Mouse (Mus musculus): ENCODE measurements around the gene Cant1. TPM values are rescaled to one million over a fixed set of nuclear protein-coding genes. Genes with fewer than 3 reads are reported as not detected.
A peak's percentile ranks its signal among the peaks of the same experiment; 100 is the strongest.

The Cant1 gene
- polyA plus RNA-seq, 1 experiment from 2014 or later, result 21.8 TPM

DNA sequence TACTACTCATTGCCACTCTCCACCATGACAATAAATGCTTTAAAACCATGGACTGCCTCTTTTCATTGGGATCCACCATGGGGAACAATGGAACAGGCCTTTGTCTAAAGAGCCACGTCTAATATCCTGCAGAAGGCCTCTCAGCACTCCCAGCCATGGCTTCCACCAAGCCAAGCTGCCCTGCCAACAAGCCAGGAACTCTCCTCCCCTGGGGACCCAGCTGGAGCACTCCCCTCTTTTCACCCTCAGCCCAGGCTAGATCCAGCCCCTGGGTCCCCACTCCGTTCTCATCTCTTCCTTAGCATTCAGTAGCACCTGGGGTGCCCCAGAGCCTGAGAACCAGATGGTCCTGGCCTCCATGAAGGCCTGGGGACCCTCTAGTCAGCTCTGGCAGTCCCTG is 34.1 kb upstream of the Cant1 start:
- no peak for ATAC-seq (ENCODE audit: insufficient number of reproducible peaks, insufficient read depth, low FRiP score, low read depth)
- no peaks in the 10 kb centered on the region for H3K27me3 ChIP-seq (ENCODE audit: control insufficient read depth, insufficient read depth, low read length)
- H3K4me2 ChIP-seq (replicated peaks; ENCODE audit: low read depth, low read length), result no peak overlapping the region
- H3K9me3 ChIP-seq (ENCODE audit: control insufficient read depth, low read depth, low read length), result no peaks in the 10 kb centered on the region
- H3K4me1 ChIP-seq (ENCODE audit: control insufficient read depth, insufficient read depth, low read length), result no peaks in the 10 kb centered on the region
- 65% methylated on average over 2 of the region's 2 CpGs for WGBS
- no peak overlapping the region for H3K4me3 ChIP-seq (ENCODE audit: low read depth, low read length)
- H3K36me3 ChIP-seq (ENCODE audit: control insufficient read depth, insufficient read depth, low read length), result no peaks in the 10 kb centered on the region
- no peak overlapping the region for H3K27ac ChIP-seq (ENCODE audit: low read length)
- no peak overlapping the region for H3K9ac ChIP-seq (replicated peaks; ENCODE audit: low read depth, low read length)

- Histone ChIP-seq H3K27me3 (ENCODE audit: control insufficient read depth, insufficient read depth, low read length) (no peaks in the 10 kb centered on the region), H3K9ac (replicated peaks; ENCODE audit: low read depth, low read length) (no peak overlapping the region), H3K4me3 (ENCODE audit: low read depth, low read length) (no peak overlapping the region), H3K4me1 (ENCODE audit: control insufficient read depth, insufficient read depth, low read length) (no peaks in the 10 kb centered on the region), H3K36me3 (ENCODE audit: control insufficient read depth, insufficient read depth, low read length) (no peaks in the 10 kb centered on the region), H3K27ac (ENCODE audit: low read length) (no peak overlapping the region), H3K4me2 (replicated peaks; ENCODE audit: low read depth, low read length) (no peak overlapping the region), H3K9me3 (ENCODE audit: control insufficient read depth, low read depth, low read length) (no peaks in the 10 kb centered on the region)
- ATAC-seq (ENCODE audit: insufficient number of reproducible peaks, insufficient read depth, low FRiP score, low read depth), result no peak
- 81% methylated on average over 6 of the region's 6 CpGs for WGBS
These were observed 32.3 kb upstream of the Cant1 start for GRCm38 (mm10) chr11:118451211-118451610.

DNA sequence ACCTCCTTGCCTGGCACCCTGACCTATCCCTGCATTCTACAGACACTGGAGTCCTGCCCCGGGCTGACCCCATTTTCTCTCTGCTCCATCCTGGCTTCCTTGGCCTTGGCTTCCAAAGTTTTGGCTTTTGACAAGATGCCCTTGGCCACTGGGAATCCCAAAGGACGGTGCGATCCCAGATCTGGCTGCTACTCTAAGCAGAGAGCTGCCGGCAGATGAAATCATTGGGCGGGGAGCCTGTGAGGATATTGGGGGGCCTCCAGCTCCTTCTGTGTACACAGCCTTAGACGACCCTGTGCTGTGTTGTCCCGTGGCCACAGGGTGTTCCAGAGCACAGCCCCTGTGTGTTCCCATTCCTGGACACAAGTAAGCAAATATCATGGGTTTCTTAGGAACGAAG is 29.5 kb upstream of the Cant1 start:
- H3K27ac ChIP-seq (ENCODE audit: low read length), result no peak overlapping the region
- no peak overlapping the region for H3K9ac ChIP-seq (replicated peaks; ENCODE audit: low read depth, low read length)
- no peaks in the 10 kb centered on the region for H3K4me1 ChIP-seq (ENCODE audit: control insufficient read depth, insufficient read depth, low read length)
- no peak overlapping the region for H3K4me2 ChIP-seq (replicated peaks; ENCODE audit: low read depth, low read length)
- no peaks in the 10 kb centered on the region for H3K9me3 ChIP-seq (ENCODE audit: control insufficient read depth, low read depth, low read length)
- no peaks in the 10 kb centered on the region for H3K27me3 ChIP-seq (ENCODE audit: control insufficient read depth, insufficient read depth, low read length)
- no peaks in the 10 kb centered on the region for H3K36me3 ChIP-seq (ENCODE audit: control insufficient read depth, insufficient read depth, low read length)
- no peak for ATAC-seq (ENCODE audit: insufficient number of reproducible peaks, insufficient read depth, low FRiP score, low read depth)
- 81% methylated on average over 8 of the region's 8 CpGs for WGBS
- no peak overlapping the region for H3K4me3 ChIP-seq (ENCODE audit: low read depth, low read length)

DNA sequence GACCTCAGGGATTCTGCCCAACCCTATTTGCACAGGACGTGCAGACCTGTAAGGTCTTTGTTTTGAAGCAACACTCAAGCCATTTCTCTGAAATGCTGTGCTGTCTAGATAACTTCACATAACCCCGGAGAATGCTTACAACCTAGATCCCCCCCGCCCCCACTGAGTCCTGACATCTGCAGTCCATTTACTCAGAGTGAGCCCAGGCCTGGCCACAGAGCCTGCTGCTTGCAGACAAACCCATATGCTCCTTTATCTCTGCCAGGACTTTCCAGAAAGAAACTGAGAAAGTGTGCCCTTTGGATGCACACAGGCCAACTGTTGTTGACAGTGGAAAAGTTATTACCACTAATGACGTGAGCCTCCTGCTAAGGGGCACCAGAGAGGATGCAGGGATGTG is 28.5 kb upstream of the Cant1 start:
- ATAC-seq (ENCODE audit: insufficient number of reproducible peaks, insufficient read depth, low FRiP score, low read depth), result no peak

DNA sequence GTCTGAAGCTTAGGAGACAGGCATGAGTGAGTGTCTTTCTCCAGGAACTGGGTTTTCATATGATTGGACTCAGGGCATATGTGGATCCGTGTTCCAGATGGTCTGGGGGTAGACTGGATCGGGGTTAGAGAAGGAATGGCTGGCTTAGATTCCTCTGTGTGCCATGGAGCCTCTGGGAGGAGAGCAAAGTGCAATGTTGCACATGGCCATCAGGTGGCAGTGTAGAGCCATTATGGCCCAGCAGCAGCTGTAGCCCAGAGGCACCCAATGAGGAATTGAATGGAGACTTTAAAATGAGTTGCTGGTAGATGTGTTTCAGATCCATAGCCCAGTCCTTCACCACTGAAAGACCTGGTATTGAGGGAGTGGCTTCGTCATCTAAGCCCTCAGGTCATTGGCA is 27.0 kb upstream of the Cant1 start:
- H3K9me3 ChIP-seq (ENCODE audit: control insufficient read depth, low read depth, low read length), result no peaks in the 10 kb centered on the region
- H3K9ac ChIP-seq (replicated peaks; ENCODE audit: low read depth, low read length), result no peak overlapping the region
- H3K4me1 ChIP-seq (ENCODE audit: control insufficient read depth, insufficient read depth, low read length), result no peaks in the 10 kb centered on the region
- no peak overlapping the region for H3K4me3 ChIP-seq (ENCODE audit: low read depth, low read length)
- 14% methylated on average over 3 of the region's 3 CpGs for WGBS
- ATAC-seq (ENCODE audit: insufficient number of reproducible peaks, insufficient read depth, low FRiP score, low read depth), result peak; percentile 66; the same call in 1 of the 2 replicates
- H3K27me3 ChIP-seq (ENCODE audit: control insufficient read depth, insufficient read depth, low read length), result no peaks in the 10 kb centered on the region
- no peaks in the 10 kb centered on the region for H3K36me3 ChIP-seq (ENCODE audit: control insufficient read depth, insufficient read depth, low read length)
- no peak overlapping the region for H3K27ac ChIP-seq (ENCODE audit: low read length)
- H3K4me2 ChIP-seq (replicated peaks; ENCODE audit: low read depth, low read length), result no peak overlapping the region

More for the DNA sequence above, 28.5 kb upstream of the Cant1 start:
- Histone ChIP-seq H3K9me3 (ENCODE audit: control insufficient read depth, low read depth, low read length) (no peaks in the 10 kb centered on the region), H3K36me3 (ENCODE audit: control insufficient read depth, insufficient read depth, low read length) (no peaks in the 10 kb centered on the region), H3K9ac (replicated peaks; ENCODE audit: low read depth, low read length) (no peak overlapping the region), H3K27me3 (ENCODE audit: control insufficient read depth, insufficient read depth, low read length) (no peaks in the 10 kb centered on the region), H3K27ac (ENCODE audit: low read length) (no peak overlapping the region), H3K4me3 (ENCODE audit: low read depth, low read length) (no peak overlapping the region), H3K4me1 (ENCODE audit: control insufficient read depth, insufficient read depth, low read length) (no peaks in the 10 kb centered on the region), H3K4me2 (replicated peaks; ENCODE audit: low read depth, low read length) (no peak overlapping the region)
- WGBS, result 49% methylated on average over 4 of the region's 4 CpGs

GRCm38 (mm10) chr11:118443201-118443970 is 24.5 kb upstream of the Cant1 start:
- 33% methylated on average over 11 of the region's 11 CpGs for WGBS
- Histone ChIP-seq H3K4me3 (ENCODE audit: low read depth, low read length) (no peak overlapping the region), H3K36me3 (ENCODE audit: control insufficient read depth, insufficient read depth, low read length) (no peaks in the 10 kb centered on the region), H3K4me1 (ENCODE audit: control insufficient read depth, insufficient read depth, low read length) (peaks cover 8% of the 10 kb centered on the region), H3K9me3 (ENCODE audit: control insufficient read depth, low read depth, low read length) (no peaks in the 10 kb centered on the region), H3K27me3 (ENCODE audit: control insufficient read depth, insufficient read depth, low read length) (no peaks in the 10 kb centered on the region), H3K27ac (ENCODE audit: low read length) (no peak overlapping the region), H3K4me2 (replicated peaks; ENCODE audit: low read depth, low read length) (no peak overlapping the region), H3K9ac (replicated peaks; ENCODE audit: low read depth, low read length) (no peak overlapping the region)
- ATAC-seq (ENCODE audit: insufficient number of reproducible peaks, insufficient read depth, low FRiP score, low read depth), result 0 out of 2 replicates have a peak, but pooled peaks have one; percentile 49

GRCm38 (mm10) chr11:118442691-118443090 is 23.8 kb upstream of the Cant1 start:
- no peak overlapping the region for H3K27ac ChIP-seq (ENCODE audit: low read length)
- H3K4me2 ChIP-seq (replicated peaks; ENCODE audit: low read depth, low read length), result no peak overlapping the region
- 65% methylated on average over 13 of the region's 13 CpGs for WGBS
- H3K9ac ChIP-seq (replicated peaks; ENCODE audit: low read depth, low read length), result no peak overlapping the region
- peaks cover 10% of the 10 kb centered on the region for H3K4me1 ChIP-seq (ENCODE audit: control insufficient read depth, insufficient read depth, low read length)
- no peak overlapping the region for H3K4me3 ChIP-seq (ENCODE audit: low read depth, low read length)
- H3K27me3 ChIP-seq (ENCODE audit: control insufficient read depth, insufficient read depth, low read length), result no peaks in the 10 kb centered on the region
- H3K9me3 ChIP-seq (ENCODE audit: control insufficient read depth, low read depth, low read length), result no peaks in the 10 kb centered on the region
- no peaks in the 10 kb centered on the region for H3K36me3 ChIP-seq (ENCODE audit: control insufficient read depth, insufficient read depth, low read length)
- 0 out of 2 replicates have a peak, but pooled peaks have one; percentile 26 for ATAC-seq (ENCODE audit: insufficient number of reproducible peaks, insufficient read depth, low FRiP score, low read depth)

GRCm38 (mm10) chr11:118438665-118439414 is 20.0 kb upstream of the Cant1 start:
- no peaks in the 10 kb centered on the region for H3K9me3 ChIP-seq (ENCODE audit: control insufficient read depth, low read depth, low read length)
- 33% methylated on average over 11 of the region's 11 CpGs for WGBS
- H3K9ac ChIP-seq (replicated peaks; ENCODE audit: low read depth, low read length), result no peak overlapping the region
- peaks cover 16% of the 10 kb centered on the region for H3K4me1 ChIP-seq (ENCODE audit: control insufficient read depth, insufficient read depth, low read length)
- no peak overlapping the region for H3K27ac ChIP-seq (ENCODE audit: low read length)
- no peaks in the 10 kb centered on the region for H3K27me3 ChIP-seq (ENCODE audit: control insufficient read depth, insufficient read depth, low read length)
- no peak for ATAC-seq (ENCODE audit: insufficient number of reproducible peaks, insufficient read depth, low FRiP score, low read depth)
- H3K4me3 ChIP-seq (ENCODE audit: low read depth, low read length), result no peak overlapping the region
- no peaks in the 10 kb centered on the region for H3K36me3 ChIP-seq (ENCODE audit: control insufficient read depth, insufficient read depth, low read length)
- H3K4me2 ChIP-seq (replicated peaks; ENCODE audit: low read depth, low read length), result no peak overlapping the region

Measured in stomach, embryonic 14.5 days (tissue).